Mouse (Mus musculus): ENCODE results near the gene Myo1d.

The Myo1d gene

DNA sequence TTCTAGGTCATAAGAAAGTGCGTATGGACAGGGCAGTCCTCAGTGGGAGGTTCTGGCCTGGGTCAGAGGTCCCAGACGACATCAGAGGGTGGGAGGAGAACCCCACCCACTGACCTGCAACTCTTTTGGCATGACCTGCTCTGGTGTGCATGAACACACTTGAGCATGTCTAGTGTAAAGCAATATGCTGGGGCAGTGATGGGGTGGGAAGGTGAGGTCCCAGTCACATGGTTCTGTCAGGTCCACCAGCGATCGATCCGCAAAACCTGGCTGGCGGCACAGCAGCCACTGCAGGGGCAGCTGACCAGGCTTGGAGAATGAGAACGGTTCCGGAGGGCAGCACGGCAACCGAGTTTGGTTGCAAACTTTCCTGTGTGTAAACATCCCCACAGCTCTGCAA is 297.5 kb downstream of the Myo1d start:
- CTCF ChIA-PET: no interaction called here

DNA sequence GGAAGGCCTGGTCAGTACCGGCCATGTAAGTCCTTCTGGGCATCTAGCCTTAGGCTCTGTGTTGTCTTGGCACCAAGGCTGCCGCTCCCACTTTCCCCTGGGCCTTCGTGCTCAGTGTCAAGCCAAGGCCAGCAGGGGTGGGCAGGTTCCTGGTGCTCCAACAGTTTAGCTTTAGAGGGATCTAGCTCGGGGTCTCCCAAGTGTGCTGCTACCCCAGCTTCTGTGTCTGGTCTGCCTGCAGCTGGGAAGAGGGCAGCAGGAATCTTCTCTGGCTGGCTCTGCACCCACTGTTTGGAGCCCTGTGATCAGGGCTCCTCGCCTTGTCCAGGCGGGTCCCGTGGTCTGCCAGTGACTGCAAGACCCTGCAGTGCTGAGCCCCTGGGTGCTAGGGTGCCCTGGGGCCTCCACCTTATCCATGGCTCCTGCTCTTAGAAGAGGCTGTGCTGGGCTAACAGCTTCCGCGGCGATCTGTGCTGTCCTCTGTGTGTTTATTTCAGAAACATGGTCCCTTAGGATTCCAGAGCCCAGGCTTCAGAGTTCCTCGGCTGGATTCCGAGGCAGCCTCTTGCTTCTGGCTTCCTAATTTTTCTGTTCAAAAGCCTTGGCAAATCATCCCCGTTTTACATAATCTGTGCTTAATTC is 298.3 kb downstream of the Myo1d start:
- CTCF ChIA-PET: no interaction called here

GRCm38 (mm10) chr11:80479906-80480866 is 299.6 kb downstream of the Myo1d start:
- CTCF ChIA-PET: no interaction called here

- CTCF ChIA-PET: interaction anchor here (0.7 kb wide), 1 partner anchor 1214 kb away, joined by 4 read pairs; no protein-coding TSS in a partner anchor
Measured at GRCm38 (mm10) chr11:80479425-80479824, 300.4 kb downstream of the Myo1d start.

GRCm38 (mm10) chr11:80478694-80479412 is 301.0 kb downstream of the Myo1d start:
- CTCF ChIA-PET: interaction anchor here (0.6 to 0.7 kb wide), 2 partner anchors 9 to 1214 kb away, joined by 3 to 4 read pairs; no protein-coding TSS in a partner anchor

DNA sequence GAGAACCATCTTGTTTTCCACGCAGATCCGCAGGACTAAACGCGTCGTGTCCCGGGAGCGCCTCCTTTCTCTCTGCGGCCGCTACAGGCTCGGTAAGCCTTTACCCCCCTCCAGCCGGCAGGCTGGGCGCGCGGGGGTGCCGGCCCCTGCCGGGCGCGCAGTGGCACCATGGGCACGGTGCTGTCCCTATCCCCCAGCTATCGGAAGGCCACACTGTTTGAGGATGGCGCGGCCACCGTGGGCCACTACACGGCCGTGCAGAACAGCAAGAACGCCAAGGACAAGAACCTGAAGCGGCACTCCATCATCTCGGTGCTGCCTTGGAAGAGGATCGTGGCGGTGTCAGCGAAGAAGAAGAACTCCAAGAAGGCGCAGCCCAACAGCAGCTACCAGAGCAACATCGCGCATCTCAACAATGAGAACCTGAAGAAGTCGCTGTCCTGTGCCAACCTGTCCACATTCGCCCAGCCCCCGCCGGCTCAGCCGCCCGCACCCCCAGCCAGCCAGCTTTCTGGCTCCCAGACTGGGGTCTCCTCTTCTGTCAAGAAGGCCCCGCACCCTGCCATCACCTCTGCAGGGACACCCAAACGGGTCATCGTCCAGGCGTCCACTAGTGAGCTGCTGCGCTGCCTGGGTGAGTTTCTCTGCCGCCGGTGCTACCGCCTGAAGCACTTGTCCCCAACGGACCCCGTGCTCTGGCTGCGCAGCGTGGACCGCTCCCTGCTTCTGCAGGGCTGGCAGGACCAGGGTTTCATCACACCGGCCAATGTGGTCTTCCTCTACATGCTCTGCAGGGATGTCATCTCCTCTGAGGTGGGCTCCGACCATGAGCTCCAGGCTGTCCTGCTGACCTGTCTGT is 302.3 kb downstream of the Myo1d start:
- CTCF ChIA-PET: interaction anchor here (0.6 to 0.7 kb wide), 2 partner anchors 8 to 98 kb away, joined by 3 to 8 read pairs; no protein-coding TSS in a partner anchor

DNA sequence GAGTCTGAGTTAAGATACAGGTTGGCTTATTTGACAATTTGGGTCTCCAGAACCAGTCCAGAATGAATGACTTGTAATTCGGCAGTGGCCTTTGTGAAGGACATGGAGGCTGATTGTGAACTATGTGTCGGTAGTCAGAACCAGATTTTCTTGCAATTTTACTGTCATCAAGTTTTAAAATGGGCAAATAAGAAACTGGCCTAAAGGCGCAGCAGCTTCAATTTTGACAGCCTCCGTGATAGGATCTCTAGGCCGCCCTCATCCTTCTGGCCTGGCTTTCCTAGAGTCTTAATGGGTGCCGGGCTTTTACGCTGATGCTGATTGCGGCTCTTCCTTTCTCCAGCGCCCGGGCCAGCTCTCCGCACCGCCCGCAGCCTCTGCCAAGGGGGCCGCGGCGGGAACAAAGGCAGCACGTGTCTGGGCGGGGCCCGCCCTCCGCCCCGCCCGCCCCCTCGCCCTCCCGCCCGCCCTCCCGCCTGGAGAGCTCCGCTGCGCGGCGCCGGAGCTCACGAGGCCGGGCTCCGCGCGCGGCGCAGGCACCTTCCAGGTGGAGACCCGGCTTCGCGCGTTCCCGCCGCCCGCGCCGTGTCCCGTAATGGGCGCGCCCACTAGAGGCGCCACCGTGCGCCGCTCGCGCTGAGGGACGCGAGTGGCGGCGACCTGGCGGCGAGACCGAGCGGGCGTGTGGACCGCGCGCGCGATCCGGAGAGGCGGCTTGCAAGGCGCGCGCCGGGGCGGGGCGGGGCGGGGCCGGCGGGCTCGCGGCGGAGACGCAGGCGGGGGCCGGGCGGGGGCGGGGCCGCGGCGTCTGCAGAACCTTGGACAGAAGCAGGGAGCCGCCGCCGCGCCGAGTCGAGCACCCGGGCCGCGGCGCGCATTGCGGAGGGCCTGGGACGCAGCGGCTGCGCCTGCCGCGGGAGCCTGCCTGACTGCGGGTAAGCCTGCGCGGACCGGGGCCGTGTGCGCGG is 303.3 kb downstream of the Myo1d start, which contains the start of gene Cdk5r1:
Gene Cdk5r1, plus strand, starts transcription at position 802 of the 968 bp plus-strand sequence.
- CTCF ChIA-PET: interaction anchor here (0.7 kb wide), 1 partner anchor 83 kb away, joined by 5 read pairs; no protein-coding TSS in a partner anchor

GRCm38 (mm10) chr11:80475544-80475943 is 304.3 kb downstream of the Myo1d start:
- CTCF ChIA-PET: no interaction called here

DNA sequence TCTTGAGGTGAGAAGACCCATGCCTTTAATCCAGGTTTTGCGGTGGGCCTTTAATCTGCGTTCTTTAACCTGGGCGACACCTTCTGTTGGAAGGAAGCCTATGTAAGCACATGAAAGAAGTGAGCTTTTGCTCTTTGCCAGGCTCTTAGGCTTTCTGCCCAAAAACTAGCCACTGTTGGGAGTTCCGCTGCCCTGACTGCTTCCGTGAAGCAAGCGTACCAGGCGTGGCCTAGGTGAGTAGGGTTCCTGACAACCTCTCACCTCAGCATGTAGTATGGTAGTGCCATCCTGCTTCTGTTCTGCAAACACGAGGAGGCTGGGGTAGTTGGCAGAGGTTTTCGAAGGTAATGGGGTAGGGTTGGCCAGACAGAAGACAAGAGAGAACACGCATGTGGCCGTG is 305.0 kb downstream of the Myo1d start:
- CTCF ChIA-PET: interaction anchor here (0.6 to 0.7 kb wide), 3 partner anchors 44 to 345 kb away, joined by 3 to 10 read pairs (median 3); no protein-coding TSS in a partner anchor

DNA sequence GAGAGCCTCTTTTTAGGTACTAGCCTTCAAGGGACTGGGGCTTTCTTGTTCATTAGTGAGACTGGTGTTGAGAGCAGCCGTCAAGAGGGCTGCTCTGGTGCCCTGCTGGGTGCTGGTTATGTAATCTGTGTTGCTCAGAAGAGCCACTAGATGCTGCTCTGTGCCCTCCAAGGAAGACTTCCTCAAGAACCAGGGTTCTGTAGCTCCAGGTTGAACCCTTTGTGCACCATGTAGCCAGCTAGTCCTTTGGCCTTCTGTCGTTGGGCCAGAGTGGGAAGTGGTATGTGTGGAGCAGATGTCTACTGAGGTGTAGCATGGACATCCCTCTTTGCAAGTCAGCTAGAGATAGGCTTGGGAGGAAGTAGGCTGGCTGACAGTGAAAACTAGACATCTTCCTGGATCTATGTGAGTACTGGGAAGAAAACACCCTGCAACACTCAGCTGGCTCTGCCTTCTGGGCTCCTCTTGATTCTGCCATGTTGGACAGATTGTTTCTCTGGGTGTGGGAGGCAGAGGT is 305.6 kb downstream of the Myo1d start:
- CTCF ChIA-PET: interaction anchor here (0.6 to 0.7 kb wide), 3 partner anchors 43 to 346 kb away, joined by 3 to 10 read pairs (median 3); no protein-coding TSS in a partner anchor

GRCm38 (mm10) chr11:80471836-80472605 is 307.8 kb downstream of the Myo1d start:
- CTCF ChIA-PET: interaction anchor here (0.7 kb wide), 2 partner anchors 18 to 102 kb away, joined by 5 to 21 read pairs; no protein-coding TSS in a partner anchor

DNA sequence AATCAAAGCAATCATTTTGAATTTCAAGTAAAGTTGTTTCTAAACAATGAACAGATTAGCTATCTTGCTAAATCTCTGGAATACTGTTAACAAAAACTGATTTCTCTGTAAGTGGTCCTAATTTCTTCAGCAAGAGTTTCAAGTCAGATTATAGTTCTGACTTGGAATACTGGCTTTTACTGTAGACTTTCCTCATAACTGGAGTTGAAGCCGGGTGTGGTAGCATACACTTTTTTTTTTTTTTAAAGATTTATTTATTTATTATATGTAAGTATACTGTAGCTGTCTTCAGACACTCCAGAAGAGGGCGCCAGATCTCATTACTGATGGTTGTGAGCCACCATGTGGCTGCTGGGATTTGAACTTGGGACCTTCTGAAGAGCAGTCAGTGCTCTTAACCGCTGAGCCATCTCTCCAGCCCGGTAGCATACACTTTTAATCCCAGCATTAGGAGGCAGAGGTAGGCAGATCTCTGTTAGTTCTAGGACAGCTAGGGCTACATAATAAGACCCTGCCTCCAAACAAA is 316.2 kb downstream of the Myo1d start:
- CTCF ChIA-PET: interaction anchor here (0.5 kb wide), 1 partner anchor 99 kb away, joined by 3 read pairs; no protein-coding TSS in a partner anchor

GRCm38 (mm10) chr11:80453198-80453597 is 326.6 kb downstream of the Myo1d start:
- CTCF ChIA-PET: no interaction called here

DNA sequence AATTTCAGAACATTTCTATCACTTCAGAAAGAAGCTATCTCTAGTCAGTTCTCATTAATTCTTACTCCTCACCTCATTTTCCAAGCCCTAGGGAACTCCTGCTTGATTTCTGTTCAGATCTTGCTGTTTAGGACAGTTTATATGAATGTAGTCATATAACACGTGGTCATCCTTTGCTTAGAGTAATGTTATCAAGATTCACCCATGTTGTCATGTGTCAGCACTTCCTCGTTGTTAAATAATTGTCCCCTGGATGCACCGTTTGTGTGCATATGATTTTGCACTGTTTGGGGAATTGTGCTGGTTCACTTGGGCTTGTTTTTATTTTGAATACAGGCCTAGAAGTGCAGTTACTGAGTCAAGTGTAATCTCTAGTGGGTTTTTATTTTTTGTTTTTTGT is 327.6 kb downstream of the Myo1d start:
- CTCF ChIA-PET: no interaction called here

DNA sequence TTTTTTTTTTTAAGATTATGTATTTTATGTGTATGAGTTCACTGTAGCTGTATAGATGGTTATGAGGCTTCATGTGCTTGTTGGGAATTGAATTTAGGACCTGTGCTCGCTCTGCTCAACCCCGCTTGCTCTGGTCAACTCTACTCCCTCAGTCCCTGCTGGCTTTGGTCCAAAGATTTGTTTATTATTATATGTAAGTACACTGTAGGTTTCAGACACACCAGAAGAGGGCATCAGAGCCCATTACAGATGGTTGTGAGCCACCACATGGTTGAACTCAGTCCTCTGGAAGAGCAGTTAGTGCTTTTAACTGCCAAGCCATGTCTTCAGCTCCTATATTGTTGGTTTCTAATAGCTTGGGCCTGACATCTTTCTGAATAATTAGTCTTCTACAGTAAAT is 330.0 kb downstream of the Myo1d start:
- CTCF ChIA-PET: no interaction called here

DNA sequence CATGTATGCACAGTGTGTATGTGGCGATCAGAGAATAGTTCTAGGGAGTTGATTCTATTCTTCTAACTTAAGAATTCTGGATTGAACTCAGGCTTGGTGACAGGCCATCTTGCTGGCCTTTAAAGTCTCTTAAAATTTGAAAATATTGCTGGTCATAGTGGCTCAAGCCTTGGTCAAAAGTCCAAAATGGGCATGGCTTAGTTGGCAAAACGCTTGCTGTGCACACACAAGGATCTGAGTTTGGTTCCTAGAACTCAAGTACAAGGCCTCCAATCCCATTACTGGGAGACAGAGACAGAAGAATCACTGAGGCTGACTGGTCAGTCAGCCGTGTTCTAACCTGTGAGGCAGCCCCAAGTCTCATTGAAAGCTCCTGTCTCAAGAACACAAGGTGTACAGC is 332.9 kb downstream of the Myo1d start:
- CTCF ChIA-PET: no interaction called here
